Mouse (Mus musculus): Measurements from ENCODE around the gene Zbtb4. TPM values are rescaled to one million over a fixed set of nuclear protein-coding genes. Genes with fewer than 3 reads are reported as not detected.

Zbtb4 gene
- polyA plus RNA-seq, 1 experiment from 2014 or later, result 2.7 TPM

DNA sequence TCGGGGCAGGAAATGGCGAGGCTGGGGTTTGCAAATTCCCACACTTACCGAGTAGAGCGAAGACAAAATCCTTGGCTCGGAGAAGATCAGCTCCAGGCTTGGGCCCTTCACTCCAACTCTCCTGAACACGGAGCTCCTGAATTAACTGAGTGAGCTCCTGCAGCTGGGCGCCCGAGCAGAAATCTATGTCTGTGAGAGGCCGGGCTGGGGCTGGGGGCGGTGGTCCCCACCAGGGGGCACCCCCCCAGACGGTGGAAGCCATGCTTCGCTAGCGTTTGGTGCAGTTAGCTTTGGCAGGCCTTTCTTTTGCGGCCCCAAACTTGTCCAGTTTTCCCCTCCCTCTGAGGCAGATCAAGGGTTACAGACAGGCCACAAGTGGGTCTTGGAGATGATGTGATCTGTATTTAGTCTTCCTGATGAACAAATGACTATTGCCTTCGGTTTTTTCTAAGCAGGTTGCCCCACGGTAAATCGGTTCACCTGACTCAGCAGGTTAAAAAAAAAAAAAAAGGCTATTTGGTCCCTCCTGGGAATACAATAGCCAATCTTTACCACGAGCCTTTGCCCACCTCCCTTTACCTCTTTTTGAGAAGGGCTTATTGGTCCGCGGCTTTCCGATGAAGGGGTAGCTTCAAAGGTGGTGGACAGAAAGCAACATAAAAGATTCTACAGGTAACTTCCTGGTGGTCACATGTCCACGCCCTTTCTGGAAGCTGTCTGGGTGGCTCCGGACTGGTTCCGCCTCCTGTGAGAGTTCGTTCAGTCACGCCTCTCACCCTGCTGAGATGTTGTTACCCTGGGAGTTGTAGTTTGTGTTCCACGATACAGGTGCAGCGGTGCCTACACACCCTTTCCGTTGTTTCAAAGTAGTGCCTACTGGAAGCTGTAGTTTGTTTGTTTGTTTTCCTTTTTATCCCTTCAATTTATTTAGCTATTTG, 39.5 kb downstream of the Zbtb4 start, which contains the start of gene Tmem102:
Tmem102 (minus strand) TSS at position 653 of the 938 bp plus-strand sequence.
- ATAC-seq (replicated peaks; ENCODE audit: low FRiP score, low read depth) (no peak; the same call in 1 of the 2 replicates), DNase-seq (ENCODE audit: low spot score) (peak; percentile 58)
- Histone ChIP-seq H3K4me1 (replicated peaks; ENCODE audit: insufficient read depth, low read length) (peaks cover 39% of the 10 kb centered on the region), H3K36me3 (ENCODE audit: insufficient read depth, low read length) (no peaks in the 10 kb centered on the region), H3K9ac (ENCODE audit: low read depth, low read length) (peak within 1 kb of the TSS; percentile 49), H3K27ac (no peak within 1 kb of the TSS), H3K4me2 (ENCODE audit: low read length) (peak within 1 kb of the TSS; percentile 93), H3K27me3 (ENCODE audit: insufficient read depth, low read length) (peaks cover 5% of the 10 kb centered on the region; the same call in 1 of the 2 replicates), H3K4me3 (replicated peaks; ENCODE audit: low read depth, low read length) (peak within 1 kb of the TSS; percentile 39), H3K9me3 (replicated peaks; ENCODE audit: low read length) (no peaks in the 10 kb centered on the region)
- 0 out of 2 replicates have a peak, but pooled peaks have one; percentile 13 for TF ChIP-seq CTCF (IDR thresholded peaks at IDR 0.05; ENCODE audit: low read depth)
- 8% methylated on average over 29 of the region's 29 CpGs for WGBS

DNA sequence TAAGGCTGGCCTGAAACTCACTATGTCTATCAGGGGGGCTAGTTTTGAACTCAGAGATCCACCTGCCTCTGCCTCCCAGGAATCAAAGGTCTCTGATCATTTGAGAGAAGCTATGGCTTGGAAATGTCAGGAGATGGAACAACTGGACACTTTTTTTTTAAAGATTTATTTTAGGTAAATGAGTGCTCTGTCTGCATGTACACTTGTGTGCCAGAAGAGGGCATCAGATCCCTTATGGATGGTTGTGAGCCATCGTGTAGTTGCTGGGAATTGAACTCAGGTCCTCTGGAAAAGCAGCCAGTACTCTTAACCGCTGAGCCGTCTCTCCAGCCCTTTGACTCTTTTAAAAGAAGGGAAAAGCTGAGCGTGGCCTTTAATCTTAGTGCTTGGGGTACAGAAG, 40.7 kb downstream of the Zbtb4 start:
- Histone ChIP-seq H3K4me3 (replicated peaks; ENCODE audit: low read depth, low read length) (no peak overlapping the region), H3K27ac (no peak overlapping the region), H3K9me3 (replicated peaks; ENCODE audit: low read length) (no peaks in the 10 kb centered on the region), H3K4me1 (replicated peaks; ENCODE audit: insufficient read depth, low read length) (peaks cover 30% of the 10 kb centered on the region), H3K36me3 (ENCODE audit: insufficient read depth, low read length) (no peaks in the 10 kb centered on the region), H3K4me2 (ENCODE audit: low read length) (no peak overlapping the region), H3K27me3 (ENCODE audit: insufficient read depth, low read length) (peaks cover 5% of the 10 kb centered on the region; the same call in 1 of the 2 replicates), H3K9ac (ENCODE audit: low read depth, low read length) (no peak overlapping the region)
- DNase-seq (ENCODE audit: low spot score) (no peak), ATAC-seq (replicated peaks; ENCODE audit: low FRiP score, low read depth) (no peak)
- peak; percentile 41; the same call in 1 of the 2 replicates for TF ChIP-seq CTCF (IDR thresholded peaks at IDR 0.05; ENCODE audit: low read depth)
- WGBS, result 83% methylated on average over 4 of the region's 4 CpGs

DNA sequence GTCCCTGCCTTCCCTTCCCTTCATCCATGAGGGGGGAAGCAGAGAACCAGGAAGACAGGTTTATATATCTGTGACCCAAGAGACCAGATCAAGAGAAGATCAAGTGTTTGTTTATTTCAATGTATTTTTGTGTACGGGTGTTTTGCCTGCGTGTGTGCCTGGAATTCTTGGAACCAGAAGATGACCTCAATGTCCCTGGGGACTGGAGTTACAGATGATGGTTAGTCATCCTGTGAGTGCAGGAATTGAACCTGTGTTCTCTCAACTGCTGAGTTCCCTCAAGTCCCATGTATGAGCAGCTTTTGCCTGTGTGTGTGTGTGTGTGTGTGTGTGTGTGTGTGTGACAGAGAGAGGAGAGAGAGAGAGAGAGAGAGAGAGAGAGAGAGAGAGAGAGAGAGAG, 41.9 kb downstream of the Zbtb4 start:
- H3K27ac ChIP-seq, result no peak overlapping the region
- DNase-seq (ENCODE audit: low spot score), result no peak
- ATAC-seq (replicated peaks; ENCODE audit: low FRiP score, low read depth), result no peak
- H3K36me3 ChIP-seq (ENCODE audit: insufficient read depth, low read length), result no peaks in the 10 kb centered on the region
- no peaks in the 10 kb centered on the region for H3K9me3 ChIP-seq (replicated peaks; ENCODE audit: low read length)
- H3K4me1 ChIP-seq (replicated peaks; ENCODE audit: insufficient read depth, low read length), result peaks cover 21% of the 10 kb centered on the region
- peaks cover 5% of the 10 kb centered on the region; the same call in 1 of the 2 replicates for H3K27me3 ChIP-seq (ENCODE audit: insufficient read depth, low read length)
- H3K4me2 ChIP-seq (ENCODE audit: low read length), result no peak overlapping the region
- H3K9ac ChIP-seq (ENCODE audit: low read depth, low read length), result no peak overlapping the region
- no peak for TF ChIP-seq CTCF (IDR thresholded peaks at IDR 0.05; ENCODE audit: low read depth)
- no peak overlapping the region for H3K4me3 ChIP-seq (replicated peaks; ENCODE audit: low read depth, low read length)
- 59% methylated on average over 2 of the region's 2 CpGs for WGBS

DNA sequence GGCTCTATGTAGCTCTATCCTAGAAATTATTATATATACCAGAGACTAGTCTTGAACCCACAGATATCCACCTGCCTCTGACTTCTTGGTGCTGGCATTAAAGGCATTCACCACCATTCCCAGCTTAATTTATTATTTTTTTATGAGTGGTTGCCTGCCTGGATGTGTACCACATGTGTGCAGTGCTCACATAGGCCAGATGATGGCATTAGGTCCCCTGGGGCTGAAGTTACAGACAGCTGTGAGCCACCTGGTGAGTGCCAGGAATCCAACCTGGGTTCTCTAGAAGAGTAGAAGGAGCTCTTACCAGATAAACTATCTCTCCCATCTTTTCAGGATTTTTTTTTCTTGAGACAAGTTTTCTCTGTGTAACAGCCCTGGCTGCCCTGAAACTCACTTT, 44.6 kb downstream of the Zbtb4 start:
- TF ChIP-seq CTCF (IDR thresholded peaks at IDR 0.05; ENCODE audit: low read depth), result no peak
- Histone ChIP-seq H3K4me2 (ENCODE audit: low read length) (no peak overlapping the region), H3K27ac (no peak overlapping the region), H3K9me3 (replicated peaks; ENCODE audit: low read length) (no peaks in the 10 kb centered on the region), H3K9ac (ENCODE audit: low read depth, low read length) (no peak overlapping the region), H3K4me3 (replicated peaks; ENCODE audit: low read depth, low read length) (no peak overlapping the region), H3K27me3 (ENCODE audit: insufficient read depth, low read length) (peaks cover 5% of the 10 kb centered on the region; the same call in 1 of the 2 replicates), H3K4me1 (replicated peaks; ENCODE audit: insufficient read depth, low read length) (no peaks in the 10 kb centered on the region), H3K36me3 (ENCODE audit: insufficient read depth, low read length) (no peaks in the 10 kb centered on the region)
- DNase-seq (ENCODE audit: low spot score) (no peak), ATAC-seq (replicated peaks; ENCODE audit: low FRiP score, low read depth) (no peak)

DNA sequence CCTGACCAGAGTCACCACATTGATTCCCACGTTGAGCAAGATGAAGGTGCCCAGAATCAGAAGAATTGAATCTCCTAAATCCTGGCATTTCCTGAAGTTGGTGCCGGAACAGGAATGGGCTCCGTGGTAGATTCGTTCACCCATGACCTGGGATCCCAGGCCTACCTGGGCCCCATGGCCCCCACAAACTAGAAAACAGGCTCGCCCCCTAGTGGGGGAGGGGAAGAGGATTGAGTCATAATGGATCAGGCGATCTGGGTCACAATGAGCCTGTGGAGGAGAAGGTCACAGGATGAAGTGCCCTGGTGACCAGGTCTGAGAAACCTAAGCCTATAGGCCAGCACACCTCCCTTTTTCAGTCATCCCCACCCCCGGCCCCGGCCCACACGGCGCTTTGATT, 49.4 kb downstream of the Zbtb4 start, which contains the start of gene Gm39566:
Gm39566 (minus strand) TSS at position 144 of the 400 bp plus-strand sequence.
- no peaks in the 10 kb centered on the region for H3K36me3 ChIP-seq (ENCODE audit: insufficient read depth, low read length)
- H3K4me1 ChIP-seq (replicated peaks; ENCODE audit: insufficient read depth, low read length), result no peaks in the 10 kb centered on the region
- H3K4me3 ChIP-seq (replicated peaks; ENCODE audit: low read depth, low read length), result no peak within 1 kb of the TSS
- no peak within 1 kb of the TSS for H3K27ac ChIP-seq
- DNase-seq (ENCODE audit: low spot score) (no peak), ATAC-seq (replicated peaks; ENCODE audit: low FRiP score, low read depth) (no peak)
- no peaks in the 10 kb centered on the region for H3K9me3 ChIP-seq (replicated peaks; ENCODE audit: low read length)
- H3K9ac ChIP-seq (ENCODE audit: low read depth, low read length), result no peak within 1 kb of the TSS
- H3K27me3 ChIP-seq (ENCODE audit: insufficient read depth, low read length), result no peaks in the 10 kb centered on the region
- peak; percentile 11; the same call in 1 of the 2 replicates for TF ChIP-seq CTCF (IDR thresholded peaks at IDR 0.05; ENCODE audit: low read depth)
- WGBS, result 43% methylated on average over 10 of the region's 10 CpGs
- H3K4me2 ChIP-seq (ENCODE audit: low read length), result no peak within 1 kb of the TSS

DNA sequence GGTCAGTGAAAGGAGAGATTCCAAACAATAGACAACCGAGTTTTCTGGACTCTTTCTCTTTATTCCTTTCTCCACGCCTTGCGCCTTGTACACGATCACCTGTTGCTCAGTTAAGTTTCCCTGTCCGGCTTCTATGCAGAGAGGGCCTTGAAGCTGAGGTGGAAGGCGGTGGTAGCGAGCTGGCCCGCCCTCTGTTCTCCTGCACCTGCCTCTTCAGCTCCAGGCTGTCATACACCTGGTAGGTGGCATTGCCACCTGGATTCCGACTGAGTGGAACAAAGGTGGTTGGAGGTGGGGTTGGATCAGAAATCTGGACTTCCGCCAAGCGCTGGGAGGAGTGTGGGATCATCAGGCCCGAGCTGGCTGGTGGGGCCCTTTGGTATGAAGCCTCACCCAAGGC, 50.8 kb downstream of the Zbtb4 start:
- no peak for DNase-seq (ENCODE audit: low spot score)
- H3K4me1 ChIP-seq (replicated peaks; ENCODE audit: insufficient read depth, low read length), result no peaks in the 10 kb centered on the region
- WGBS, result 89% methylated on average over 12 of the region's 12 CpGs

More for the DNA sequence above, 50.8 kb downstream of the Zbtb4 start:
- no peak overlapping the region for H3K4me3 ChIP-seq (replicated peaks; ENCODE audit: low read depth, low read length)
- no peak overlapping the region for H3K9ac ChIP-seq (ENCODE audit: low read depth, low read length)
- no peaks in the 10 kb centered on the region for H3K36me3 ChIP-seq (ENCODE audit: insufficient read depth, low read length)
- no peak overlapping the region for H3K4me2 ChIP-seq (ENCODE audit: low read length)
- ATAC-seq (replicated peaks; ENCODE audit: low FRiP score, low read depth), result no peak
- H3K27ac ChIP-seq, result no peak overlapping the region
- no peaks in the 10 kb centered on the region for H3K9me3 ChIP-seq (replicated peaks; ENCODE audit: low read length)
- no peak for TF ChIP-seq CTCF (IDR thresholded peaks at IDR 0.05; ENCODE audit: low read depth)
- H3K27me3 ChIP-seq (ENCODE audit: insufficient read depth, low read length), result no peaks in the 10 kb centered on the region
